Mouse (Mus musculus) bone marrow, adult 2 months (tissue): Measurements from ENCODE around the gene Tmem132a.

ENCODE experiments used
- CTCF ChIP-seq: fragments of 200-500 bp; IDR thresholded peaks from 2 replicates; pipeline ENCODE4 v1.5.1; 2011; ENCODE audit warnings: low read length, control low read depth; ENCODE audit not compliant: control insufficient read depth, insufficient read depth
- POLR2A ChIP-seq: fragments of 200-500 bp; IDR thresholded peaks from 2 replicates; pipeline ENCODE4 v1.6.1; 2011; ENCODE audit warnings: low read depth, mild to moderate bottlenecking, control low read depth, low read length, borderline replicate concordance; ENCODE audit not compliant: control insufficient read depth

DNA sequence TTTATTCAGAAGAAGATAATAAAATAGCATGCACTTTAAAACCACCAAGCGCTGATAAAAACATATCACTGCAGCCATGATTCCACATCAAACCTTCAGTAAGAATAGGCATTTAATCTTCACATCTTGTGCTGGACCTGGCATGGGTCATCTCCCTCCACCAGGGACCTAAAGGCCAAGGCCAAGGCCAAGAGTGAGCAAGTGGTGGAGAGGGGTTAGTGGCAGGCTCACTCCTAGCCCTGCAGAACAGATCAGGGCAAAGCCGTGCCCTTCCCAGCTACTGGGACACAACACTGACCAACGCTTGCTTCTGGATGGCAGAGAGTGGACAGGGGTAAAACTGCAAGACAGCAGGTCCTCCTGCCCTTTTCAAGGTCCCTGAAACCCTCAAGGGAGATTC is 936 bp upstream of the Tmem132a start:
- TF ChIP-seq CTCF (no peak), POLR2A (no peak)
